Mouse (Mus musculus) left cerebral cortex, postnatal 36 days (tissue): ENCODE results near the gene Sox9. TPM values are rescaled to one million over a fixed set of nuclear protein-coding genes. Genes with fewer than 3 reads are reported as not detected.

ENCODE experiments used
- DNase-seq, 2 experiments: peaks; one replicate each; pipeline ENCODE4 v3.0.0; 2021 to 2022; ENCODE audit warnings: low spot score in 2 of 2, mixed read lengths in 1 of 2
- intact Hi-C: fragments of 180-260 bp; cut with DNase I; formaldehyde crosslinking; loops from one replicate; pipeline ENCODE4 v1.15.1; 2025
- total RNA-seq, 2 experiments: library from RNA; stranded (reverse); gene quantifications; 2 replicates each; pipeline ENCODE4 v1.2.3; 2021

Gene Sox9
- total RNA-seq, 2 experiments from 2014 or later: 24.0 to 24.4 TPM

GRCm38 (mm10) chr11:112786427-112786826, 4.4 kb downstream of the Sox9 start:
- intact Hi-C loops: loop anchor here (10.0 kb wide), 3 partner anchors 188 to 882 kb away; no protein-coding TSS in a partner anchor
- DNase-seq: no peak

GRCm38 (mm10) chr11:112788296-112788695, 6.3 kb downstream of the Sox9 start:
- DNase-seq: no peak
- intact Hi-C loops: loop anchor here (10.0 kb wide), 3 partner anchors 187 to 883 kb away; no protein-coding TSS in a partner anchor

- intact Hi-C loops: no loop called here
- DNase-seq: no peak
These were observed 14.4 kb downstream of the Sox9 start for GRCm38 (mm10) chr11:112796379-112796778.

- no peak for DNase-seq
These were observed 16.9 kb downstream of the Sox9 start for GRCm38 (mm10) chr11:112798831-112799382.

GRCm38 (mm10) chr11:112801189-112801818, 19.3 kb downstream of the Sox9 start:
- no peak for DNase-seq
- intact Hi-C loops: no loop called here

More at GRCm38 (mm10) chr11:112798831-112799382, 16.9 kb downstream of the Sox9 start:
- intact Hi-C loops: no loop called here

GRCm38 (mm10) chr11:112807838-112808506, 25.9 kb downstream of the Sox9 start:
- no peak for DNase-seq
- intact Hi-C loops: no loop called here

GRCm38 (mm10) chr11:112810447-112811151, 28.6 kb downstream of the Sox9 start:
- intact Hi-C loops: loop anchor here (2.0 kb wide), 1 partner anchor 166 kb away; no protein-coding TSS in a partner anchor
- DNase-seq: peak in 1 of 2 experiments; percentile 15

GRCm38 (mm10) chr11:112811152-112811871, 29.3 kb downstream of the Sox9 start:
- intact Hi-C loops: loop anchor here (2.0 kb wide), 1 partner anchor 165 kb away; no protein-coding TSS in a partner anchor
- DNase-seq: peak; percentile 29 to 50

GRCm38 (mm10) chr11:112817829-112818650, 36.0 kb downstream of the Sox9 start:
- DNase-seq: no peak
- intact Hi-C loops: no loop called here

- intact Hi-C loops: no loop called here
These were observed 36.7 kb downstream of the Sox9 start for GRCm38 (mm10) chr11:112818651-112819270.

GRCm38 (mm10) chr11:112821536-112821935, 39.5 kb downstream of the Sox9 start:
- DNase-seq: no peak

More at GRCm38 (mm10) chr11:112818651-112819270, 36.7 kb downstream of the Sox9 start:
- DNase-seq: no peak

GRCm38 (mm10) chr11:112824146-112824545, 42.1 kb downstream of the Sox9 start:
- DNase-seq: no peak

More at GRCm38 (mm10) chr11:112821536-112821935, 39.5 kb downstream of the Sox9 start:
- intact Hi-C loops: no loop called here

GRCm38 (mm10) chr11:112826193-112827043, 44.4 kb downstream of the Sox9 start:
- intact Hi-C loops: no loop called here
- DNase-seq: no peak

More at GRCm38 (mm10) chr11:112824146-112824545, 42.1 kb downstream of the Sox9 start:
- intact Hi-C loops: no loop called here

GRCm38 (mm10) chr11:112827044-112827347, 45.0 kb downstream of the Sox9 start:
- no peak for DNase-seq

GRCm38 (mm10) chr11:112828553-112829287, 46.7 kb downstream of the Sox9 start:
- DNase-seq: no peak
- intact Hi-C loops: no loop called here

More at GRCm38 (mm10) chr11:112827044-112827347, 45.0 kb downstream of the Sox9 start:
- intact Hi-C loops: no loop called here

- no peak for DNase-seq
- intact Hi-C loops: no loop called here
These were observed 52.4 kb downstream of the Sox9 start for GRCm38 (mm10) chr11:112834245-112835005.
